Mouse (Mus musculus): ENCODE results near the gene Kpna2. TPM values are rescaled to one million over a fixed set of nuclear protein-coding genes. Genes with fewer than 3 reads are reported as not detected.
A peak's percentile ranks its signal among the peaks of the same experiment; 100 is the strongest.
"Not testable (repeated sequence)": the region's sequence is repeated elsewhere in the genome, so short reads cannot be mapped to it uniquely, and the experiment has no call there.

Kpna2 gene
- polyA plus RNA-seq, 1 experiment from 2014 or later: 325 TPM

DNA sequence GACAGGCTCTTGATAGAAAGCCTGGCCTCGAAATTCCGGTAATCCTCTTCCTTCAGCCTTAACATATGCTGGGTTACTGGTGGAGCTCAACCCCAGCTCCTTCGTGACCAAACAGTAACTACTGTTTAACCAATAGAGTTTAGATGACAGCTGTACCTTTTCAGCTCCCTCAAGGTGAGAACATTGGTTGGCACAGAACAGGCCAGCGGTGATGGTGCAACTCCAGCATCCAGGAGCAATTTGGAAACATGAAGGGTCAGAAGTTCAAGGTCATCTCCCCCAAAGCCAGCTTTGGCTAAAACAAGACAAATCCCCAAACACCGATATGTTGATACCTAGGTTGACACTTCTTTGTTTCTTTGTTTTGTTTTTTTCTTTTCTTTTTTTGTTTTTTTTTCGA lies 29.4 kb upstream of the Kpna2 start:
- DNase-seq (no peak), ATAC-seq (ENCODE audit: low read depth) (no peak)
- no peaks in the 10 kb centered on the region for H3K36me3 ChIP-seq
- peaks cover 58% of the 10 kb centered on the region for H3K27me3 ChIP-seq
- H3K9ac ChIP-seq: peak overlapping the region; percentile 81; the same call in 1 of the 2 replicates
- H3K4me1 ChIP-seq (replicated peaks): peaks cover 44% of the 10 kb centered on the region
- peak overlapping the region; percentile 74 for H3K4me3 ChIP-seq (replicated peaks)
- WGBS (ENCODE audit: insufficient replicate concordance): 70% methylated on average over 6 of the region's 6 CpGs
- H3K4me2 ChIP-seq: peak overlapping the region; percentile 91
- H3K27ac ChIP-seq: peak overlapping the region; percentile 68; the same call in 1 of the 2 replicates
- no peaks in the 10 kb centered on the region for H3K9me3 ChIP-seq (replicated peaks)

DNA sequence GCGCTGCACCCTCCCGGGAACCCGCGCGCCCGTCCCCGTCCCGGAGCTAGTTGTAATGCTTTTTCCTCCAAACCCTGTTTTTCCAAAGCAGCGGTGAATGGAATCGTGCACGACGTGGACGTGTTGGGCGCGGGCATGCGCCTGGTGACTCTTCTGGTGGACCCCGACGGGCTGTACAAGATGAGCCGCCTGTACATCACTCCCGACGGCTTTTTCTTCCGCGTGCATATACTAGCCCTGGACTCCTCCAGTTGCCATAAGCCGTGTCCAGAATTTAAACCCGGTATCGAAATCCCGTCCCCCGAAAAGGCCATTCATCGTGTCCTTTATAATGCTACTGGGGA lies 28.9 kb upstream of the Kpna2 start:
- Histone ChIP-seq H3K4me3 (replicated peaks) (peak overlapping the region; percentile 74), H3K9ac (peak overlapping the region; percentile 81), H3K27me3 (peaks cover 60% of the 10 kb centered on the region), H3K4me2 (peak overlapping the region; percentile 91), H3K27ac (peak overlapping the region; percentile 68), H3K4me1 (replicated peaks) (peaks cover 44% of the 10 kb centered on the region), H3K9me3 (replicated peaks) (no peaks in the 10 kb centered on the region), H3K36me3 (no peaks in the 10 kb centered on the region)
- whole genome bisulfite sequencing (ENCODE audit: insufficient replicate concordance): 5% methylated on average over 29 of the region's 29 CpGs
- no peak for DNase-seq
- no peak; the same call in 1 of the 2 replicates for ATAC-seq (ENCODE audit: low read depth)

DNA sequence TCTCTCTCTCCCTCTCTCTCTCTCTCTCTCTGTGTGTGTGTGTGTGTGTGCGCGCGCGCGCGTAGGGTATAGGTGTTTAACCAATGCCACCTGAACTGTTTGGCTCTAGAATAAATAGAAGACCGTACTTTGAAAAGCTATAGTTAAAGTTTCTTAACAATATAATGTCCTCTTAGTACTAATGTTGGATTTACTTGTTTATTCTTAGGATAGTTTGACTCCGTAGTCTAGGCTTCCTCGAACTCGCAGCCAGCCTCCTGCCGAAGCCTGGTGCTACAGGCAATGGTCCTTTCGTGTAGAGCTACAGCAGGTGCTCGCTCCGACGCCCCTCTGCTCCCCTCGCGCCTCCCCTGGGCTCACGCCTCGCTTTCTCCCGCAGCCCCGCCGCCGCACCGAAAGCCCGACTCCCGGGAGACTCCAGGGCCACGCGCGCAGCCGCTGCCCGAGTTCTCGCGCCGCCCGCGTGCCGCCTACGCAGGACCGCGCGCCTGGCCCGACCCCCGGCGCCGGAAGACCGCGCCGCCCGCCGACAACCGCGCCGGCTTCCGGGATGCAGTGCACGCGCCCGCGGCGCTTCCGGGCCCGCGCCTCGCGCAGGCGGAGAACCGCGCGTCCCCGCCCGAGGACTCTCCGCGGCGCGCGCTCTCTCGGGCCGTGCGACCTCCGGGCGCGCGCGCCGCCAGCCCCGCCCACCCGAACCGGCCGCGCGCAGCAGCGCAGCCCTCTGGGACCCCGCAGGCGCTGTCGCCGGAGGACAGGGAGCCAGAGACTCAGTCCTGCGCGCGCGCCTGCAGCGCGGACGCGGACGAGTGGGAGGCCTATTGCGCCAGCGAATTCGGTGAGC lies 28.3 kb upstream of the Kpna2 start:
- Histone ChIP-seq H3K4me3 (replicated peaks) (peak overlapping the region; percentile 74), H3K9me3 (replicated peaks) (no peaks in the 10 kb centered on the region), H3K36me3 (no peaks in the 10 kb centered on the region), H3K27me3 (peaks cover 66% of the 10 kb centered on the region), H3K4me1 (replicated peaks) (peaks cover 47% of the 10 kb centered on the region), H3K4me2 (peak overlapping the region; percentile 91), H3K27ac (peak overlapping the region; percentile 86), H3K9ac (peak overlapping the region; percentile 81)
- WGBS (ENCODE audit: insufficient replicate concordance): under 1% methylated on average over 91 of the region's 107 CpGs
- DNase-seq: peak; percentile 77
- peak; percentile 89 for ATAC-seq (ENCODE audit: low read depth)

DNA sequence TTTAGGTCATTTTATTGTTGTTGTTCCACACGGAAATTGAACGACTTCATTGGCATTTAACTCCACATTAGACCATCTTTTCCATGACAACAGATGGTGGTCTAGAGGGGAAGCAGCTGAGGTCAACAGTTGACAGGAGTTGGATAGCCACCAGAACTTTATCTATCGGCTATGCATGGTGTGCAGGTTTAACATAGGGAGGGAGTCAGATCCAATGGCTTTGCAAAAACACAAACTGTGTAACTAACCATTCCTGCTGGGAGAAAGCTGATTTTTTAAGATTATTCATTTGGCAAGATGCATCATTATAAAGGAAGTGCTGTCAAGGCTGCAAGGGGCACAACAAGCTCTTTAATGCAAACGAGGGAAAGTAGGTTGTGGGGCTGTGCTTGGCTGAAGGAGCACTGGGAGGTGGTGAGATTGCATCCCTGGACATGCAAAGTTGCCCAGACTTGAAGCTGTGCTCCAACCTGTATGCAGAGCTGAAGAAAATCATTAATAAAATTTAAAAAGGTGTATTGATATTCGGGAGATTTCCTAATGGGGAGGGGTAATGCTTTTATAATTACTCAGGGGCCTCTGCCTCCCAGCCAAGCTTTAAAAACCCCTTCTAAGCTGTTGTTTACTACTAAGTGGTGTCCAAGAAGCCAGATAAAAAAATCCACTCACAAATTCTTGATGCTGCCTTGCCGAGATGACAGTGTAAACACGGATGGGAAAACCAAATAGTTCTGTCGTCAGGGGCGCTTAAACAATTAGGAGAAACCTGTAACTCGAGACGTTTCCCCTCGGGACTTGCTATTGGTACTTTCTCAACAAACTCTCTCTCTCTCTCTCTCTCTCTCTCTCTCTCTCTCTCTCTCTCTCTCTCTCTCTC lies 27.5 kb upstream of the Kpna2 start:
- Histone ChIP-seq H3K9me3 (replicated peaks) (no peaks in the 10 kb centered on the region), H3K36me3 (no peaks in the 10 kb centered on the region), H3K4me2 (peak overlapping the region; percentile 91), H3K4me1 (replicated peaks) (peaks cover 48% of the 10 kb centered on the region), H3K4me3 (replicated peaks) (peak overlapping the region; percentile 74), H3K27ac (no peak overlapping the region), H3K27me3 (peaks cover 75% of the 10 kb centered on the region), H3K9ac (peak overlapping the region; percentile 81)
- ATAC-seq (ENCODE audit: low read depth) (no peak), DNase-seq (no peak)
- WGBS (ENCODE audit: insufficient replicate concordance): 6% methylated on average over 12 of the region's 12 CpGs

DNA sequence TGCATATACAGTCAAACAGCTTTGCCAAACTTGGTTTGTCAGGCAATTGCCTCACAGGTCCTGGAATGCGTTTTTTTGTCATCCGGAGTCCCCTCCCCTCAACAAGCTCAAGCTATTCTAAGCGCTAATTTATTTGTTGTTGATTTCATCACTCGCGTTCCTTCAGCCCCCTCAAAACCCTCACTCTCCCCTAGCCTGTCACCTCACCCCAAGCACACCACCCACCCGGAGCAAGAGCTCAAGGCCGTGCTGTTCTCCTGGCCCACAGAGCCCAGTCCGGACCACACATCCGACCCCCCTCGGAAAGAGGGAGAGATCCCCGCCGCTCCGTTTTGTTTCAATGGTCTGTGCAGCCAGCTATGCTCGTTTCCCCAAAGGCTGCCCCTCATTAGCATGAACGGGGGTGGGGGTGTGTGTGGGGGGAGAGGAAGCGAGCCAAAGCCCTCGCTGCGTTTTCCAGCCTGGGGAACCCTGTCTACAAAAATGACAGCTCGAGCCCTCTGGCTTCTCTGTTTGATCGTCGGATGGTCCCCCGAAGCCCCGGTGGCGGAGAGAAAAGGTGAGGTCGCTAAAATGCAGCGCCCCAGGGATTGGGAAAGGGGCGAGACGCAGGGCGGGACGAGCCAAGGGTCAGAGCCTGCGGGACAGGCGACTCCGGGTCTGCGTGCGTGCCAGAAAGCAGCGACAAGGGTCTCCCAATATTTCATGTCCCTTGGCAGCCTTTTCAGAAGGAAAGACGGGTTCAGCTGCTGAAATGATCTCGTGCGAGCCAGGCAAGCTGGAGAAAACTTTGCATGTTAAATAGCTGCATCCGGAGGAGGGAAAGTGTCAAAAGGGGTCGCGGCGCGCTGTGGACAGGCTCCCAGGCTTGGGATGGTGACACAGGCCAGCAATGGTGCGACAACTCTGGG lies 26.3 kb upstream of the Kpna2 start, which contains the start of gene 1810010H24Rik:
Gene 1810010H24Rik, plus strand, starts transcription at position 271 of the 911 bp plus-strand sequence.
- H3K4me2 ChIP-seq: peak within 1 kb of the TSS; percentile 91
- H3K36me3 ChIP-seq: no peaks in the 10 kb centered on the region
- no peak for ATAC-seq (ENCODE audit: low read depth)
- peak within 1 kb of the TSS; percentile 74 for H3K4me3 ChIP-seq (replicated peaks)
- H3K27me3 ChIP-seq: peaks cover 76% of the 10 kb centered on the region
- H3K9me3 ChIP-seq (replicated peaks): no peaks in the 10 kb centered on the region
- WGBS (ENCODE audit: insufficient replicate concordance): under 1% methylated on average over 45 of the region's 45 CpGs
- no peak within 1 kb of the TSS for H3K27ac ChIP-seq
- peaks cover 48% of the 10 kb centered on the region for H3K4me1 ChIP-seq (replicated peaks)
- DNase-seq: no peak
- peak within 1 kb of the TSS; percentile 60 for H3K9ac ChIP-seq

DNA sequence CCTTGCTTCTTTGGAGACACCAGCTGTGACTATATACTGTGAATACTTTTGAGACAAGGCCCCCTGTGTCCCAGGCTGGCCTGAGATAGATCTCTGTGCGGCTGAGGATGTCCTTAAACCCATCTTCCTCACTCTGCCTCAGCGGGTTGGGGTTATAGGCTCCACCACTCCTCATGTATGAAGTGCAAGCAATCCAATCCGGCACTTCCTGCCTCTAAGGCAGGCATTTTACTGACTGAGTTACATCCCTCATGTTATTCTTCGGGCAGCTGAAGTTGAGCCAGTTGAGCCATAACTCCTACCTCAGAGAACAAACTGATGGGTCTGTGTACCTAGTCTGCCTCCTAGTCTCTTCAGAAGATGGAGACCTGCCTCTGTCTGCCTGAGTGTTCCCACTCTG lies 25.1 kb upstream of the Kpna2 start:
- H3K36me3 ChIP-seq: no peaks in the 10 kb centered on the region

DNA sequence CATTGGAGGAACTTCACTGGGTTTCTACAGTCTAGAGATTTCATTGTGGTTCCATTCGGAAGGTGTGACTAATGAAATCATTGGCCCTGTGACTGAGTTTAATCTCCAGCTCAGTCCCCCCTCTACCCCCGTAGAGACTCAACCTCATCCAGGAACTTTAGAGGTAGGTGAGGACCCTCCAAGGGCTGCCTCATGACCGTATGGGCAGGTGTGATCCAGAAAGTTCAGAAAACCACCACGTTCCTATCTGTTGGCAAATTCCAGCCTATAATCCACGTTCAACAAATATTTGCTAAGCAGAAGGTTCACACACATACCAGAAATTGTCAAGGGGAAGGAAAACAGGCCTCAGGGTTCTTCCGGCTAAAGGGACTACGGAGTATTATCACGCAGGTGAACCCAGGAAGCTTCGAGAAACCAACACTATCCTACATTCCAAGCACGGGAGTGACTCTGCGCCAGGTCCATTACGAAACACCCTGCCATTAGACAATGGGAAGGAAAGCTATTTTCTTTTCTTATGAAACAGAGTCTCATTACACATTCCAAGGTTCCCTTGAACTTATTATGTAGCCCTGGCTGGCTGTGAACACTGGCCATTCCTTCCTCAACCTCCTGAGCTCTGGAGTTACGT lies 22.8 kb upstream of the Kpna2 start:
- Histone ChIP-seq H3K9me3 (replicated peaks) (no peaks in the 10 kb centered on the region), H3K4me2 (no peak overlapping the region), H3K27ac (no peak overlapping the region), H3K27me3 (peaks cover 52% of the 10 kb centered on the region), H3K9ac (no peak overlapping the region), H3K36me3 (no peaks in the 10 kb centered on the region), H3K4me1 (replicated peaks) (peaks cover 36% of the 10 kb centered on the region), H3K4me3 (replicated peaks) (no peak overlapping the region)
- no peak for ATAC-seq (ENCODE audit: low read depth)
- no peak for DNase-seq
- 73% methylated on average over 13 of the region's 13 CpGs for whole genome bisulfite sequencing (ENCODE audit: insufficient replicate concordance)

More for the DNA sequence above, 25.1 kb upstream of the Kpna2 start:
- Histone ChIP-seq H3K9ac (no peak overlapping the region), H3K4me1 (replicated peaks) (peaks cover 45% of the 10 kb centered on the region), H3K4me2 (no peak overlapping the region), H3K27ac (no peak overlapping the region), H3K27me3 (peaks cover 69% of the 10 kb centered on the region), H3K4me3 (replicated peaks) (no peak overlapping the region), H3K9me3 (replicated peaks) (no peaks in the 10 kb centered on the region)
- DNase-seq (no peak), ATAC-seq (ENCODE audit: low read depth) (no peak)
- WGBS (ENCODE audit: insufficient replicate concordance): 59% methylated on average over 4 of the region's 4 CpGs

DNA sequence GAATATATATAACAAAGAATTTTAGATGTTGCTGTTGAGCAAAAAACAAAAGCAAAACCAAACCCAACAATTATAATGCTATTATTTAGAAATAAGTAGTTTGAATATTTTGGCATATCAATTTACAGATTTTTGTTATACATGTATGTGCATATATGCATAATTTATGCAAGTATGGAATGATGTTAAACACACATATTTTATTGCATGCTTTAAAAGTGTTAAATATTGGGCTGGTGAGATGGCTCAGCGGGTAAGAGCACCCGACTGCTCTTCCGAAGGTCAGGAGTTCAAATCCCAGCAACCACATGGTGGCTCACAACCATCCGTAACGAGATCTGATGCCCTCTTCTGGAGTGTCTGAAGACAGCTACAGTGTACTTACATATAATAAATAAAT lies 20.4 kb upstream of the Kpna2 start:
- not testable (repeated sequence) for H3K9ac ChIP-seq; ATAC-seq (ENCODE audit: low read depth)
- peaks cover 15% of the 10 kb centered on the region for H3K4me1 ChIP-seq (replicated peaks)

DNA sequence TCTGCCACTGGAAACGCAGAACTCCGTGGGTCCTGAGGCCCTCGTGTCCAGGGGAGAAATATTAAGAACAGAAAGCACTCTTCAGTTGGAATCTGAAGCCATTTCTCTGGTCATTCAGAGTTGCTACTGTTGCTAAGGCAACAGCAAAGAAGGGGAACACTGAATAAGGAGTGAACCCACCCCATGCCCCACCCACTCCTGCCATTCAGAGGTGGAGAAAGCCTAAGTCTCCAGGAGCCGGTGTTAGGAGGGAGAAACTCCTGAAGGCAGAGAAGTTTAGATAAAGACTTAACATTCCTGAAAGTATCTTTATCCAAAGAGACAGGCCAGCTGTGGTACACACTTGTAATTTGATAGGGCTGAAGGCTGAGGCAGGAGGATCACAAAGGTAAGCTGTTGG lies 20.0 kb upstream of the Kpna2 start:
- Histone ChIP-seq H3K27ac (no peak overlapping the region), H3K4me3 (replicated peaks) (no peak overlapping the region), H3K9me3 (replicated peaks) (no peaks in the 10 kb centered on the region), H3K9ac (no peak overlapping the region), H3K36me3 (no peaks in the 10 kb centered on the region), H3K27me3 (peaks cover 24% of the 10 kb centered on the region), H3K4me2 (no peak overlapping the region), H3K4me1 (replicated peaks) (peaks cover 15% of the 10 kb centered on the region; the same call in 1 of the 2 replicates)
- WGBS (ENCODE audit: insufficient replicate concordance): 72% methylated on average over 4 of the region's 4 CpGs
- no peak for DNase-seq
- ATAC-seq (ENCODE audit: low read depth): no peak

More for the DNA sequence above, 20.4 kb upstream of the Kpna2 start:
- H3K36me3 ChIP-seq; H3K27ac ChIP-seq; H3K9me3 ChIP-seq (replicated peaks); H3K4me3 ChIP-seq (replicated peaks); DNase-seq; H3K4me2 ChIP-seq: not testable (repeated sequence)
- WGBS (ENCODE audit: insufficient replicate concordance): 76% methylated on average over 5 of the region's 5 CpGs
- peaks cover 28% of the 10 kb centered on the region for H3K27me3 ChIP-seq

DNA sequence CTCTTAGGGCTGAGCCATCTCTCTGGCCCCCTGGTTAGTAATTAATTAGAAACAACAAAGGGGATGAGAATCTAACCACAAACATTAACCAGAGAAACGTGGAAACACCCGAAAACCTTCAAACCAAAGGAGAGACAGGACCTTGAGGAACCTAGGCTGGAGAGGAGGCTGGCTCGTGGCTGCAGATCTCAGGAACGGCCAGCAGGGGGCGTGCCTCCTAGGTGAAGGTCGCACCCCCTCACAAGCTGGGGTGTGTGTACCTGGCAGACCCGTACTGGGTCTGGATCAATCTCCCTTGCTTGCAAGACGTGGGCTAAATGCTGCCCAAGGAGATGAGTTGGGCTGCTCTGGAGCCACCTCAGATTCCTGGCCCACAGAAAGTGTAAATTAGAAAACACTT lies 19.3 kb upstream of the Kpna2 start:
- H3K9me3 ChIP-seq (replicated peaks): 0 out of 2 replicates have a peak, but pooled peaks cover 2% of the 10 kb centered on the region
- WGBS (ENCODE audit: insufficient replicate concordance): 22% methylated on average over 8 of the region's 8 CpGs
- 0 out of 2 replicates have a peak, but pooled peaks cover 15% of the 10 kb centered on the region for H3K4me1 ChIP-seq (replicated peaks)
- H3K27ac ChIP-seq: no peak overlapping the region
- no peak overlapping the region for H3K4me2 ChIP-seq
- no peak for ATAC-seq (ENCODE audit: low read depth)
- no peak overlapping the region for H3K4me3 ChIP-seq (replicated peaks)
- no peaks in the 10 kb centered on the region for H3K36me3 ChIP-seq
- H3K27me3 ChIP-seq: peaks cover 17% of the 10 kb centered on the region
- no peak overlapping the region for H3K9ac ChIP-seq
- no peak for DNase-seq
